Mouse (Mus musculus): Measurements from ENCODE around the gene Tcf7l1.

Gene Tcf7l1

GRCm38 (mm10) chr6:72623661-72624402, 165.2 kb downstream of the Tcf7l1 start:
- DNase-seq (ENCODE audit: low spot score in 2 of 2), result no peak

GRCm38 (mm10) chr6:72622917-72623316, 166.1 kb downstream of the Tcf7l1 start:
- DNase-seq (ENCODE audit: low spot score in 2 of 2), result no peak

DNA sequence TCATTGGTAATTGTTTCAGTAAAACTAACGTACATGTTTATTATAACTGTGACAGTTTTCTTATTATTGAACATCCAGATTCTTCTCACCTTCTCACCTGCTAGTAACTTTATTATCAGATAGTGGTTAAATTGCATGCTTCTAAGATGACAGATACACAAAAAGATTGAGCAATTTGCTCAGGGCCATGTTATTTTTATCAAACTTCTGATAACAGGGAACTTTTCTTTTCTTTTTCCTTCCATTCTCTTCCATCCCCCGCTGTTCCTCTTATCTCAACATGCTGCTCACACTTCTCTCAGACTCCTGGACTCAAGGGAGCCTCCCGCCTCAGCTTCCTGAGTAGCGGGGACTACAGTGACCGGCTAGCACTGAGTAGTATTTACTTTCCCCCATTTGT, 168.1 kb downstream of the Tcf7l1 start:
- DNase-seq (ENCODE audit: low spot score in 2 of 2), result no peak

- DNase-seq (ENCODE audit: low spot score in 2 of 2), result no peak
Measured at GRCm38 (mm10) chr6:72619734-72620532, 169.1 kb downstream of the Tcf7l1 start.

- peak; percentile 84 to 97 for DNase-seq (ENCODE audit: low spot score in 2 of 2)
Measured at GRCm38 (mm10) chr6:72616643-72617288, 172.3 kb downstream of the Tcf7l1 start, which contains the start of gene Tgoln1. Gene Tgoln1 (minus strand): TSS chr6:72617000.

DNA sequence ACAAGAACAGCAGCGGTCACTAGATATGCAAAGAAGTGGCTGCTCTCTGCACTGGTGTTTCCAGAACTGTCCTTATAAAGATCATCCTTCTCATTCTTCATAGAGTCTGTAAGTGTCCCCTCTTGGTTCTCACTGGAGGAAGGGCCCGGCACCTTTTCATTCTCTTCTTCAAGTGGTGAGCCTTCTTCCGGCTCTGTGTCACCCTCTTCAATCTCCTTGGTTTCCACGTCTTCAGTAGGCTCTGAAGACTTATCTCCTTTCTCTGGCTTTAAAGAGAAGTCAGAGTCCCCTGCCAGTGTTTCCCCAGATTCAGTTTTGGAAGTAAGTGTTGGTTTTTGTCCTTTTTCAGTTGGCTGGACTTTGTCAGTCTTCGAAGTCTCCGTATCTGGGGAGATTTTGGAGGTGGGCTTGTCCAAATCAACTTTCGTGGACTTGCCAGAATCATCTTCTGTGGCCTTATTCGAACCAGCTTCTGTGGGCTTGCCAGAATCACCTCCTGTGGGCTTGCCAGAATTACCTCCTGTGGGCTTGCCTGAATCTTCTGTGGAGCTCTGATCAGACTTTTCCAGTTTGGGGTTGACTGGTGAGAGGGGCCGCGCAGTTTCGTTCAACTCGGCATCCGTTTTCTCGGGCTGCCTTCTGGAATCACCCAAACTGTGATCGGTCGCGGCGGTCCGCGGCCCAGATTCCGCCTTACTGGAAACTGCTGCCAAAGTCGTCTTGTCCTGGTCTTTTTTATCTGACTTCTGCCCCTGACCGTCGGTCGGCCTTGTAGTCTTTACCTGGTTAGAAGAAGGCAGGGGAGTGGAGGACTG, 173.3 kb downstream of the Tcf7l1 start:
- DNase-seq (ENCODE audit: low spot score in 2 of 2), result peak; percentile 39 to 40

GRCm38 (mm10) chr6:72615151-72615550, 173.9 kb downstream of the Tcf7l1 start:
- DNase-seq (ENCODE audit: low spot score in 2 of 2), result no peak

DNA sequence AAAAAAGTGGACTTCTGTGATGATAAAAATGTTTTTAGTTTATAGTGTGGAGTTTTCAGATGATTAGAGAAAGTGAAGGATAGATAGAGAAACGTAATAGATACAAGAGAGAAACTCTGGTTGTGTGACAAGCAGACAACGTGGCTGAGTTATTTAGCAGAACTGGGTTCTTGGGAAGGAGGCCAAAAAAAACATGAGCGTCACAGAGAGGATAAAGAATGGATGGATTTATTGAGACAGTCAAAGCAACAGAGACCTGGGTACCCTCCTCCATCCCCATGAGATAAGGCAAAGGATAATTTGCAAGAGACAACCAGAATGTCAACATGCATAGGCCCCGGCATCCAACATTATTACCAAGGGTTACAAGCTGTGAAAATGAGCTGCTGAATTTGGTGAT, 178.8 kb downstream of the Tcf7l1 start:
- DNase-seq (ENCODE audit: low spot score in 2 of 2), result no peak

GRCm38 (mm10) chr6:72608662-72609184, 180.3 kb downstream of the Tcf7l1 start:
- no peak for DNase-seq (ENCODE audit: low spot score in 2 of 2)

DNA sequence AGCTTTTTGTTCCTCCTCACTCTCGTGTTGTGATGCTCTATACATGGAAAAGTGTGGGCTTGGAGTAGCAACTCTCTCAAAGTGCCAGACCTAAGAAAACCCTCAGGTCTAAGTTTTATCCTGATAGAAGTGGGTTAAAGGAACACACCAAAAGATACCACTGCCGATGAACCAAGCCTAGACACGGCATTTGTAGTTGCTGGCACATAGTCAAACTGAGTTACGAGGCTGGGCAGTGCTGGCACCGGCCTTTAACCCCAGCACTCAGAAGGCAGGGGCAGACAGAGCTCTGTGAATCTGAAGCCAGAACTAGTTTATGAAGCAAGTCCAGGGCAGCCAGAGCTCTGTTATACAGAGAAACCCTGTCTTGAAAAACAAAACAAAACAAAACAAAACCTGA, 181.4 kb downstream of the Tcf7l1 start:
- DNase-seq (ENCODE audit: low spot score in 2 of 2), result no peak

GRCm38 (mm10) chr6:72607060-72607459, 182.0 kb downstream of the Tcf7l1 start:
- DNase-seq (ENCODE audit: low spot score in 2 of 2), result no peak

DNA sequence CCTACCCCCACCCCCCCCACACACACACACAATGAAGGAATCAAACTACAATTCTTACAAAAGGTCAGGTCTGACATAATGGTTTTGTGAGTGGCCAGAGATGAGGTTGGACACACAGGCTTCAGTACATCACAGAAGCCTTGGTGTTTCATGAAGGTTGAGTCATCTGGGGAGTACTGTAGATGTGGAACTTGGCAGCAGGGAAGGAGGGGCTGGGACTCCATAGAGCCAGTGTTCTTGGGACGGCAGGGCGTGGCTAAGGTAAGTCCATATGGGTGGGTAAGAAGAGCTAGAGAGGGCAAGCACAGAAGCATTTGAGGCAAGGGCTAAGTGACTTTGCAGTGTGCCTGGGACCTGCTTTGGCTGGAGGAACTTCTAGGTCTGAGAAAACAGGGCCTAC, 185.0 kb downstream of the Tcf7l1 start:
- DNase-seq (ENCODE audit: low spot score in 2 of 2), result no peak

DNA sequence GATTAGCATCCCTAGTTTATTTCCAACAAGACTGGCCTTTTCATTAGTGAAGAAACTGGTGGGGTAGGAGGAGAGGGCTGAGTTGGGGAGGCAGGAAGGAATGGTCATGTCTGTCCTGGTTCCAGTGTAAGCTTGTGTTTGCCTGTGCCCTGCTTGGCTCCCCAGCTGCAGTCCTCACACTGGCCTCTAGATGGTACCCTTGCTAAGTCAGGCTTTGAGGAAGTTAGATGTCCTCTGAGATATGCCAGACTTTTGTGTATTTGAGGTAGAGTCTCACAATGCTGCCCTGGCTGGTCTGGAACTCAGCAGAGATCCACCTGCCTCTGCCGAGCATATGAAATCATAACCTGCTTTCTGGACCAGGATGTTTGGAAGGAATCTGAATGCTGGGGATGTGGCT, 187.3 kb downstream of the Tcf7l1 start:
- peak; percentile 75 to 87 for DNase-seq (ENCODE audit: low spot score in 2 of 2)

DNA sequence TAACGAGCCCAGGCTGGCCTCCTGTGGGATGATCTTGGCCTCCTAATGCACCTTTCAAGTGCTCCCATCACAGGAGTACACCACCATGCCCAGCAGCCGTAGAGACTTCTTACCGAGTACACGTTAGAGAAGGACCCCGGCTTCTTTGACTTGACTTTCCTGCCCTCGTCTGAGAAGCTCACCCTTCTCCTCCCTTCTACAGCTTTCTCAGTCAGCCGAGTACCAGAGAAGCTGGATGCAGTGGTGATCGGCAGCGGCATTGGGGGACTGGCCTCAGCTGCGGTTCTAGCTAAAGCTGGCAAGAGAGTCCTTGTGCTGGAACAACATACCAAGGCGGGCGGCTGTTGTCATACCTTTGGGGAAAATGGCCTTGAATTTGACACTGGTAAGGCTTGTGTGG, 188.3 kb downstream of the Tcf7l1 start:
- no peak for DNase-seq (ENCODE audit: low spot score in 2 of 2)

- no peak for DNase-seq (ENCODE audit: low spot score in 2 of 2)
Measured at GRCm38 (mm10) chr6:72600216-72600615, 188.8 kb downstream of the Tcf7l1 start.

- no peak for DNase-seq (ENCODE audit: low spot score in 2 of 2)
Measured at GRCm38 (mm10) chr6:72598791-72599557, 190.1 kb downstream of the Tcf7l1 start.

DNA sequence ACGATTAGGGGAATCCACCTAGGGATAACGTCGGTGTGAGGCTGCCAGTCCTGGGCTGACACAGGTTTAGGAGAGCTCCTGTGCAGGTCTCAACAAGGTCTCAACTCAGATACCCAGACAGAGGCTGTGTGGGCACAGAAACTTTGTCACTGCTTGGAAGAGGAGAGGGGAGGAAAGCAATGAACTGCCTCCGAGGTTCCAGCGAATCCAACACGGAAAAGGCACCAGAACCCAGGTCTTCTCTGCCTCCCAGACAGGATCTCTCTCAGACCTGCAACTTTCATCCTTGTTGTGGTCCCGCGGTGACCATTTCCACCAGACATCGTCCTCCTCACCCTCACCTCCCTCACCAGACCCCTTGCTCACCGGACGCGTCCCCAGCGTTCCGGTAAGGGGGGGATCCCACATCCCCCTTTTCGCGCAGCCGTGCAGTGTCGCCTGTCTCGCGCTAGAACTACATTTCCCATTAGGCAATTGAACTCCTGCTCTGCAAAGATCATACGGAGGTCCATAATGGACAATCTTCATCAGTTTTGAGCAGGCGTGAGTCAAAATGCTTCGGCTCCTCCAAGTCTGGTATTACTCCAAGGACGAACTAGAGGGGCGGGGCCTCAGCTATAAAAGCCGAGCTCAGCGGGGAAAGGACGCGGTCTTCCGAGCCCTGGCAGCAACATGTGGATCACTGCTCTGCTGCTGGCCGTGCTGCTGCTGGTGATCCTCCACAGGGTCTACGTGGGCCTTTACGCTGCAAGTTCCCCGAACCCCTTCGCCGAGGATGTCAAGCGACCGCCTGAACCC, 190.9 kb downstream of the Tcf7l1 start, which contains the start of the genes Elmod3 and Retsat:
Gene Elmod3 (minus strand): TSS at position 458 of the 798 bp plus-strand sequence.
Gene Retsat (plus strand): TSS at position 520 of the 798 bp plus-strand sequence.
- DNase-seq (ENCODE audit: low spot score in 2 of 2), result peak; percentile 72 to 86

GRCm38 (mm10) chr6:72597083-72597874, 191.8 kb downstream of the Tcf7l1 start:
- DNase-seq (ENCODE audit: low spot score in 2 of 2), result peak; percentile 16 to 24

- DNase-seq (ENCODE audit: low spot score in 2 of 2), result no peak
Measured at GRCm38 (mm10) chr6:72593914-72594313, 195.1 kb downstream of the Tcf7l1 start.

Measured in spleen, postnatal 10 days (tissue).